Mouse (Mus musculus): ENCODE measurements around the gene Ndufaf7. TPM values are rescaled to one million over a fixed set of nuclear protein-coding genes. Genes with fewer than 3 reads are reported as not detected.

Gene Ndufaf7
- total and polyA plus RNA-seq, 2 experiments from 2014 or later, result 31.8 to 60.7 TPM

DNA sequence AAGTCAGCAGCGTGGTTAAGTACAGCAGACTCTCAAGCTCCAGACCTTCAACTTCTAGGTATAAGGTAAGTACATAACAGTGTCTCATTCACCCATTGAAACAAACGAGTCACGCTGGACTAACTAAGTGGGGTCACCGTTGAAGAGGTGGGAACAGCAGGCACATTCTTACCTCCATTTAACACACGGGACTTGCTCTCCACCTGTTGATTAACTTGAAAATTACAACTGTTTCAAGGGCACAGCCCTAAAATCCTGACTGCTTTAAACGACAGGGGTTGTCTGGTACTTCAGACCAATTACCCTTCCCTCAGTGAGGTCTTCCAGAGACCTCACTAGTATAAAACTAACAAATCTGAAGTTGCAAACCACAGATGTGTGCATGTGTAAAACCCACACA is 22.5 kb downstream of the Ndufaf7 start:
- Histone ChIP-seq H3K9me3 (replicated peaks; ENCODE audit: control insufficient read depth, low read length) (no peaks in the 10 kb centered on the region), H3K36me3 (replicated peaks; ENCODE audit: control insufficient read depth, insufficient read depth, low read length) (peaks cover 72% of the 10 kb centered on the region)
- 70% methylated on average over 6 of the region's 6 CpGs for WGBS

DNA sequence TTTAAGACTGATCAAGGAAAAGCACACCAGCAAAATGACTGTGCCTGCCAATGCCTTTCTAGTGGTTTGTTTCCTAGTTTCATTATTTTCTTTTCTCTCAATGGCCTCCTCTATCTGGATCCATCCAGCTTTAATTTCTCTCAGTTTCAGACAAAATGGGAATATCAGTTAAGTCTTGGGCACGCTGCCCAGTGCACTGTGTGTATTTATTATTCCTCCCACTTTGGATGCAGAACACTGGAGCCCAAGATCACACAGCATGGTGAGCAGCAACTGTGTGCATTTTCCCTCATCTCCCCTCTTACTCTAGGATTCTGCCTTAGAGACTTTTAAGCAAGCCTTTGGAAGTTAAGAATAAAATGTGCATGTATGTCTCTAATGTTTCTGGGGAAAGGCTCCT is 27.5 kb downstream of the Ndufaf7 start:
- Histone ChIP-seq H3K9me3 (replicated peaks; ENCODE audit: control insufficient read depth, low read length) (no peaks in the 10 kb centered on the region), H3K4me3 (ENCODE audit: low read depth, low read length) (no peak overlapping the region), H3K36me3 (replicated peaks; ENCODE audit: control insufficient read depth, insufficient read depth, low read length) (peaks cover 53% of the 10 kb centered on the region), H3K27me3 (ENCODE audit: control insufficient read depth, insufficient read depth, low read length) (no peaks in the 10 kb centered on the region), H3K4me2 (ENCODE audit: low read depth, low read length) (no peak overlapping the region), H3K9ac (replicated peaks; ENCODE audit: low read depth, low read length) (no peak overlapping the region), H3K4me1 (ENCODE audit: control insufficient read depth, insufficient read depth) (no peaks in the 10 kb centered on the region), H3K27ac (ENCODE audit: low read depth) (no peak overlapping the region)
- TF ChIP-seq CTCF (IDR thresholded peaks at IDR 0.05; ENCODE audit: low read depth), result no peak
- WGBS, result 75% methylated on average over 1 of the region's 1 CpGs
- DNase-seq (ENCODE audit: low spot score) (no peak), ATAC-seq (ENCODE audit: insufficient read depth, low read depth) (no peak)

More for the DNA sequence above, 22.5 kb downstream of the Ndufaf7 start:
- no peak overlapping the region for H3K4me3 ChIP-seq (ENCODE audit: low read depth, low read length)
- no peaks in the 10 kb centered on the region for H3K27me3 ChIP-seq (ENCODE audit: control insufficient read depth, insufficient read depth, low read length)
- DNase-seq (ENCODE audit: low spot score), result no peak
- TF ChIP-seq EP300 (IDR thresholded peaks at IDR 0.05; ENCODE audit: low read depth) (no peak), CTCF (IDR thresholded peaks at IDR 0.05; ENCODE audit: low read depth) (no peak)
- no peak overlapping the region for H3K9ac ChIP-seq (replicated peaks; ENCODE audit: low read depth, low read length)
- no peak for ATAC-seq (ENCODE audit: insufficient read depth, low read depth)
- H3K4me1 ChIP-seq (ENCODE audit: control insufficient read depth, insufficient read depth), result no peaks in the 10 kb centered on the region
- no peak overlapping the region for H3K4me2 ChIP-seq (ENCODE audit: low read depth, low read length)
- no peak overlapping the region for H3K27ac ChIP-seq (ENCODE audit: low read depth)

DNA sequence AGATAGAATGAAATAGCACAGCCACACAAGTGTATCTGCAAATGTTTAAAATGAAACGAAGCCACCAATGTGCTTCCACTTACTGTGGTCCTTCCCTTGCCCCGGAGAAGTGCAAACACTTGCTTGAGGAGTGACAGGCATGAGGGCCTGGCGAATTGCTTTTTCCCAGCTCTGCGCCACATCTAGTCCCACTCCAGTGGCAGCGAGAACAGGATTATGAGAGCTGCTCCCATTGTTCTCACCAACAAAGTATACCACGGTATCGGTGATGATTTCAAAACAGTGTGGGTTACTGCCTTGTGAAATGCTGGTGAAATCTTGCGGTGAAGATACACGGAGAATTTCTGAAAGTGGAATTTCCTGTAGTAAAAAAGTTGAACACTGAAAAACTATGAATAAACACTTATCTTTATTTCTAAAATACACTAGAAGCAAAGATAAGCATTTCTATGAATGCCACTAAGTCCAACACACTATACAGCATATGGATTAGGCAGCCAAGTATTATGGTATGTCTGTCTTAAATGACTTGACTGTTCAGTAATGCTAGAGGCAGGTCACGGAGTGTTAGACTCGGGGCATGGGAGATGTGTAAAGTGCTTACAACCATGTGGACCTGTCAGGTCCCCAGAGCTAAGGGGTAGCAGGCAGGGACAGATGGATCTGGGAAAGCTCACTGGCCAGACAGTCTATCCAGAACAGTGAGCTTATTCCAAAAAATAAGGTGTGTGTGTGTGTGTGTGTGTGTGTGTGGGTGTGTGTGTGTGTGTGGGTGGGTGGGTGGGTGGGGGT is 29.4 kb downstream of the Ndufaf7 start:
- no peak overlapping the region for H3K4me3 ChIP-seq (ENCODE audit: low read depth, low read length)
- no peaks in the 10 kb centered on the region for H3K9me3 ChIP-seq (replicated peaks; ENCODE audit: control insufficient read depth, low read length)
- 78% methylated on average over 11 of the region's 11 CpGs for WGBS
- no peak overlapping the region for H3K9ac ChIP-seq (replicated peaks; ENCODE audit: low read depth, low read length)
- ATAC-seq (ENCODE audit: insufficient read depth, low read depth) (no peak), DNase-seq (ENCODE audit: low spot score) (no peak)
- H3K27ac ChIP-seq (ENCODE audit: low read depth), result no peak overlapping the region
- H3K4me1 ChIP-seq (ENCODE audit: control insufficient read depth, insufficient read depth), result no peaks in the 10 kb centered on the region
- H3K4me2 ChIP-seq (ENCODE audit: low read depth, low read length), result no peak overlapping the region
- H3K36me3 ChIP-seq (replicated peaks; ENCODE audit: control insufficient read depth, insufficient read depth, low read length), result peaks cover 48% of the 10 kb centered on the region
- no peak for TF ChIP-seq EP300 (IDR thresholded peaks at IDR 0.05; ENCODE audit: low read depth)
- no peak for TF ChIP-seq CTCF (IDR thresholded peaks at IDR 0.05; ENCODE audit: low read depth)
- no peaks in the 10 kb centered on the region for H3K27me3 ChIP-seq (ENCODE audit: control insufficient read depth, insufficient read depth, low read length)

DNA sequence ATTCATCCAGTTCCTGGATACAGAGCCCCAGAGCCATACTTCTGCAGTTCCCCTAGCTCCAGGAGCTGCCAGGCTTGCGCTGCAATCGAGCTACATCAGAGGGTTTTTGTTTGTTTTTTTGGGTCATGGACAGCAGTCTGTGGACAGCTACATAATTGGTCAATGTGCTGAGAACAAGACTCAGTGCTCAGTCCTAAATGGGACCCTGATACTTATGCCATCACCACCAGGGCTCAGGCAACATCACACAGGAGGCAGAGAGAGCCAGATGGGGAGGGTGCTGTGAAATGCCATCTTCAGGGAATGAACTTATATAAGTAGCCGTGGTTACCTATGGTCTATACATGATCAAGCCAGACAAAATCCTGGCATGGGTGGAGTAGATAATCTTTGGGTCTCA is 31.6 kb downstream of the Ndufaf7 start:
- ATAC-seq (ENCODE audit: insufficient read depth, low read depth), result no peak
- Histone ChIP-seq H3K9ac (replicated peaks; ENCODE audit: low read depth, low read length) (no peak overlapping the region), H3K36me3 (replicated peaks; ENCODE audit: control insufficient read depth, insufficient read depth, low read length) (peaks cover 50% of the 10 kb centered on the region), H3K27ac (ENCODE audit: low read depth) (no peak overlapping the region), H3K27me3 (ENCODE audit: control insufficient read depth, insufficient read depth, low read length) (no peaks in the 10 kb centered on the region), H3K4me1 (ENCODE audit: control insufficient read depth, insufficient read depth) (no peaks in the 10 kb centered on the region), H3K4me2 (ENCODE audit: low read depth, low read length) (no peak overlapping the region), H3K4me3 (ENCODE audit: low read depth, low read length) (no peak overlapping the region), H3K9me3 (replicated peaks; ENCODE audit: control insufficient read depth, low read length) (no peaks in the 10 kb centered on the region)
- TF ChIP-seq CTCF (IDR thresholded peaks at IDR 0.05; ENCODE audit: low read depth) (no peak), EP300 (IDR thresholded peaks at IDR 0.05; ENCODE audit: low read depth) (no peak)
- WGBS, result 87% methylated on average over 3 of the region's 3 CpGs
- DNase-seq (ENCODE audit: low spot score), result no peak

DNA sequence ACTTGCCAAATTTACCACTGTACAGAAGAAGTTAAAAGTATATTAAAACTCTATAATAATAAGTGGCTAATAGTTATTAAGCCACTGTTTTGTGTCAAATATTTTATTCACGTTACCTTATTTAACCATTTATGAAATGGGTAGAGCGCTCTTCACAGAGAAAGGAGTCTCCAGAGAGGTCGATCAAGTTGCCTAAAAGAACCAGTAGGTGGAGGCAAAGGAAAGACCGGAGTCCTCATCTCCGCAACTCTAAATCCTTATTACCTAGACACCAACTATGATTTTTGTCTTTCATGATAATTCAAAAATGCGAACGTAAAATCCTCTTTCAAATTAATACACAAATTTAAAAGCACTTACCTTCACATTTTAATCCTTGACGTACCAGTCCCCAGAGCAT is 46.2 kb downstream of the Ndufaf7 start:
- ATAC-seq (ENCODE audit: insufficient read depth, low read depth), result no peak
- no peak overlapping the region for H3K4me2 ChIP-seq (ENCODE audit: low read depth, low read length)
- H3K9ac ChIP-seq (replicated peaks; ENCODE audit: low read depth, low read length), result no peak overlapping the region
- no peaks in the 10 kb centered on the region for H3K4me1 ChIP-seq (ENCODE audit: control insufficient read depth, insufficient read depth)
- DNase-seq (ENCODE audit: low spot score), result no peak
- no peak overlapping the region for H3K27ac ChIP-seq (ENCODE audit: low read depth)
- 93% methylated on average over 8 of the region's 8 CpGs for WGBS
- no peaks in the 10 kb centered on the region for H3K27me3 ChIP-seq (ENCODE audit: control insufficient read depth, insufficient read depth, low read length)
- H3K9me3 ChIP-seq (replicated peaks; ENCODE audit: control insufficient read depth, low read length), result no peaks in the 10 kb centered on the region
- H3K4me3 ChIP-seq (ENCODE audit: low read depth, low read length), result no peak overlapping the region
- TF ChIP-seq EP300 (IDR thresholded peaks at IDR 0.05; ENCODE audit: low read depth), result no peak
- TF ChIP-seq CTCF (IDR thresholded peaks at IDR 0.05; ENCODE audit: low read depth), result peak; percentile 13; the same call in 1 of the 2 replicates
- H3K36me3 ChIP-seq (replicated peaks; ENCODE audit: control insufficient read depth, insufficient read depth, low read length), result peaks cover 39% of the 10 kb centered on the region

DNA sequence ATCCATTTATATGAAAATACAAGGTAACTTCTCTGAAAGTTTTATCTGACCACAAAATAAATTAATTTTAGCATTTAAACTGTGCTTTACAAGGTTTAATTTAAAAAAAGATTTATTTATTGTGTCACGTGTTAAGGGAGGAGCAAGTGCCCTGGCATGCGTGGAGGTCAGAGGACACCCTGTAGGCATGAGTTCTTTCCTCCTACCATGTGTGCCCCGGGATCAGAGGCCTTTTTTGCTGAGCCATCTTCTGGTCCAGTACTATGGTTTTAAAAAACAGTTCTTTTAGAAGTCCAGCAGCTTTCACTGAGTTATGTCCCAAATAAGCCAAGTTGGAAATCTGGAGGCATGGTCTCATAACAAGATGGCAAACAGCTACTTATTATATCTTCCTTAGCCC is 46.8 kb downstream of the Ndufaf7 start:
- 91% methylated on average over 3 of the region's 3 CpGs for WGBS
- no peak overlapping the region for H3K27ac ChIP-seq (ENCODE audit: low read depth)
- H3K4me3 ChIP-seq (ENCODE audit: low read depth, low read length), result no peak overlapping the region
- no peak for TF ChIP-seq EP300 (IDR thresholded peaks at IDR 0.05; ENCODE audit: low read depth)
- peaks cover 39% of the 10 kb centered on the region for H3K36me3 ChIP-seq (replicated peaks; ENCODE audit: control insufficient read depth, insufficient read depth, low read length)
- H3K27me3 ChIP-seq (ENCODE audit: control insufficient read depth, insufficient read depth, low read length), result no peaks in the 10 kb centered on the region
- H3K4me2 ChIP-seq (ENCODE audit: low read depth, low read length), result no peak overlapping the region
- H3K9me3 ChIP-seq (replicated peaks; ENCODE audit: control insufficient read depth, low read length), result no peaks in the 10 kb centered on the region
- DNase-seq (ENCODE audit: low spot score) (no peak), ATAC-seq (ENCODE audit: insufficient read depth, low read depth) (no peak)
- H3K4me1 ChIP-seq (ENCODE audit: control insufficient read depth, insufficient read depth), result no peaks in the 10 kb centered on the region
- H3K9ac ChIP-seq (replicated peaks; ENCODE audit: low read depth, low read length), result no peak overlapping the region

Measured in heart, postnatal 0 days (tissue).